Mouse (Mus musculus): ENCODE measurements at regions not wholly inside any gene's neighbourhood (a gene's known extent, or its start where the extent isn't known, plus 50 kb on each side); places are given as distances from the start of the nearest gene placed in this dataset.

- no peak for DNase-seq (ENCODE audit: low spot score in 2 of 2)
These were observed 882.8 kb downstream of the Tecrl start for GRCm38 (mm10) chr5:82472146-82472545.

- DNase-seq (ENCODE audit: low spot score in 2 of 2), result peak in 1 of 2 experiments; percentile 7
These were observed 890.7 kb downstream of the Tecrl start for GRCm38 (mm10) chr5:82464272-82464671.

GRCm38 (mm10) chr5:82441288-82441687 lies 913.7 kb downstream of the Tecrl start:
- DNase-seq (ENCODE audit: low spot score in 2 of 2), result peak in 1 of 2 experiments; percentile 32

GRCm38 (mm10) chr5:82440126-82440525 lies 914.9 kb downstream of the Tecrl start:
- no peak for DNase-seq (ENCODE audit: low spot score in 2 of 2)

- no peak for DNase-seq (ENCODE audit: low spot score in 2 of 2)
These were observed 934.6 kb downstream of the Tecrl start for GRCm38 (mm10) chr5:82420396-82420795.

- DNase-seq (ENCODE audit: low spot score in 2 of 2), result no peak
These were observed 958.3 kb downstream of the Tecrl start for GRCm38 (mm10) chr5:82396632-82397234.

GRCm38 (mm10) chr5:82361624-82362023 lies 993.4 kb downstream of the Tecrl start:
- DNase-seq (ENCODE audit: low spot score in 2 of 2), result no peak

GRCm38 (mm10) chr5:82356336-82356735 lies 998.7 kb downstream of the Tecrl start:
- no peak for DNase-seq (ENCODE audit: low spot score in 2 of 2)

- no peak for DNase-seq (ENCODE audit: low spot score in 2 of 2)
These were observed 1003.9 kb downstream of the Tecrl start for GRCm38 (mm10) chr5:82351089-82351488.

GRCm38 (mm10) chr5:82346672-82347071 lies 1008.3 kb downstream of the Tecrl start:
- DNase-seq (ENCODE audit: low spot score in 2 of 2), result peak; percentile 14 to 46

GRCm38 (mm10) chr5:82324354-82324753 lies 1030.6 kb downstream of the Tecrl start:
- no peak for DNase-seq (ENCODE audit: low spot score in 2 of 2)

GRCm38 (mm10) chr5:82319709-82320333 lies 1035.2 kb downstream of the Tecrl start:
- DNase-seq (ENCODE audit: low spot score in 2 of 2), result peak in 1 of 2 experiments; percentile 18

- no peak for DNase-seq (ENCODE audit: low spot score in 2 of 2)
These were observed 1042.9 kb downstream of the Tecrl start for GRCm38 (mm10) chr5:82312054-82312453.

- DNase-seq (ENCODE audit: low spot score in 2 of 2), result no peak
These were observed 1066.7 kb downstream of the Tecrl start for GRCm38 (mm10) chr5:82288069-82288845.

- DNase-seq (ENCODE audit: low spot score in 2 of 2), result no peak
These were observed 1101.5 kb downstream of the Tecrl start for GRCm38 (mm10) chr5:82253356-82254104.

GRCm38 (mm10) chr5:82226329-82226728 lies 1128.7 kb downstream of the Tecrl start:
- DNase-seq (ENCODE audit: low spot score in 2 of 2), result no peak

GRCm38 (mm10) chr5:82223622-82224021 lies 1131.4 kb downstream of the Tecrl start:
- no peak for DNase-seq (ENCODE audit: low spot score in 2 of 2)

GRCm38 (mm10) chr5:82203606-82204005 lies 1151.4 kb downstream of the Tecrl start:
- no peak for DNase-seq (ENCODE audit: low spot score in 2 of 2)

All from left cerebral cortex, adult 8-10 months (tissue).